Mouse (Mus musculus): ENCODE results near the gene Eif4enif1.

Gene Eif4enif1

DNA sequence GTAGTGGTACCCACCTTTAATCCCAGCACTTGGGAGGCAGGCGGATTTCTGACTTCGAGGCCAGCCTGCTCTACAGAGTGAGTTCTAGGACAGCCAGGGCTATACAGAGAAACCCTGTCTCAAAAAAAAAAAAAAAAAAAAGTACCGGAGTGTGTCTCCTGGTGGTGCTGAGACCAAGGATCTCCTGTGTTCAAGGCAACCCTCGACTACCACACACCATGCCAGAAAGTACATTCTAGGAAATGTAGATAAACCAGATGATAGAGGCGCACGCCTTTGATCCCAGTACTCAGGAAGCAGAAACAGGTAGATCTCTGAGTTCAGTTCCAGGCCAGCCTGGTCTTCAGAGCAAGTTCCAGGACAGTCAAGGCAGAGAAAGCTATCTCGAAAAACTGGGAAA lies 64.9 kb downstream of the Eif4enif1 start:
- WGBS = 43% methylated on average over 7 of the region's 7 CpGs

DNA sequence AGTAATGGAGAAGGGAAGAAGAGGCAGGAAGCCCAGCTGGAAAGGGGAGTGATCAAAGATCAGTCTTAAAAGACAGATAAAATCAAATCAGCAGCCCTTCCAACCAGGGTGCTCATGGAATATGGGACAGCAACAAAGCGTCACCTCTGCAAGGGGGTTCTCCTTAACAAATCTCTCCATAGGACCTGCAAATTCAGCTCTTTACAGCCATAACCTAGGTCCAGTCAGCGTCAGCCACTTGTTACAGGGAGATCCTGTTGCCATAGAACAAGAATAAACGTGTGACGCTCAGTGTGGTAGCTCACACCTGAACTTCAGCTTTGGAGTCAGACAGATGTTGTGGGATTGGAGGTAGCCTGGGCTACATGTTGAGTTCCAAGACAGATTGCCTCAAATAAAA lies 67.0 kb downstream of the Eif4enif1 start:
- WGBS = 43% methylated on average over 4 of the region's 4 CpGs

DNA sequence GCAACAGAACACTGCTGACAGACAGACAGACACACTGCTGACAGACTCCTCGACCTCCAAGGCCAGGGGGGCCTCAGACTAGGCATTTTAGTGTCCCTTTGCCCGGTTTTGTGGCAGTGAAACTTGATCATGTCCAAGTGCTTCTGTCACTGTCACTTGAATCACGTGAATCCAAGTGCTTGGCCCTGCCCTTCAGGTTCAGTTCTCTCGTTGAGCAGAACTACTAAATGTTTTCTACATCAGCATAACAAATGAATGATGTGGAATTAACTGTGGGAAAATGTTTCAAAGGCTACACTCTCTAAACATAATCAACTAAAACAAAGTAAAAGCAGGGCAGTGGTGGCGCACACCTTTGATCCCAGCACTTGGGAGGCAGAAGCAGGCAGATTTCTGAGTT lies 76.2 kb downstream of the Eif4enif1 start:
- WGBS = 78% methylated on average over 5 of the region's 5 CpGs

DNA sequence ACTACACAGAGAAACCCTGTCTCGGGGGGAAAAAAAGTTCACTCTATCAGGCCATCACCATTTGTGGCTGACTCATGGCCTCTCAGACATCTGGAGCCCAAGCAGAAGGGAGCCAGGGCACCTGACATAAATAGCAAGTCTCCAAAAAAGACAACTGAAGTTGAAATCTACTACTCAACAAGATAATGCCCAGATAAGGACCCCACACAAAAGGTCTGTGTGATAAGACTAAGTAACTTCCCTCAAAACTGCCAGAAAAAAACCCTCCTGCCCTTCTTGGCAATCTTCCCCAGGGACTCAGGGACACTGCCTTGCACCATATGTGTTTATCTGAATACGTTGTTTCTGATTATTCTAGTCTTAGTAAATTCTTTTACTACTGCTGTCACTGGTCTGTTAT lies 77.5 kb downstream of the Eif4enif1 start:
- WGBS = 83% methylated on average over 2 of the region's 2 CpGs

DNA sequence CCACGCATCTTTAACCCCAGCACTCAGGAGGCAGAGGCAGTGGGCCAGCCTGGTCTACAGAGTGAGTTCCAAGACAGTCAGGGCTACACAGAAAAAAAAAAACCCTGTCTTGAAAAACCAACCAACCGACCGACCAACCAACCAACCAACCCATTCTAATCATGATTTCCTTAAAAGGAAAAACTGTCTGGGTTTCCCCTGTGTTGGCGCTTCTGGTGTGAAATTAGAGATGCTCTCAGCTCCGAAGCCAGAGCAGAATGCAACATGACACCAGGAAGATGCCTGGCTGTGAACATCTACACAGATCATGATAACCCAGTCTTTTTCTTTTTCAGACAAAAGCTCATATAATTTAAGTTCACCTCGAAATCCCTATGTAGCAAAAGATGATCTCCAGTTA lies 80.7 kb downstream of the Eif4enif1 start:
- WGBS = 88% methylated on average over 6 of the region's 6 CpGs

DNA sequence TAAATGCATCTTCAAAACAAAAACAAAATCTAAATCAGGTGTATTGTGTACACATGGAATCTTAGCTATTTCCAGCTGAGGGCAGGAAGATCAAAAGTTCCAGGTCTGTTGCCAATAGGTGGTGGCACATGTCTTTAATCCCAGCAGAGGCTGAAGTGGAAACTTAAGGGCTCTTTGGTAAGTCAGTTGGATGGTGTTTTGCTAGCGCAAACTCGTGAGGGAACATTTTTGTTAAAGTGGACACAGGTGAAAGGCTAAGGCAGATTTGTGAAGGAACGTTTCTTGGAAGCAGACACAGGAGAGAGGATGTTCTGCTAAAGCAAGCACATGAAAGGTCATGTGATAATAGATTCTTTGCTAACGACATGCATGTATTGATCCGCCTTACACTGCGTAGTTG lies 81.5 kb downstream of the Eif4enif1 start:
- WGBS = 93% methylated on average over 6 of the region's 6 CpGs

DNA sequence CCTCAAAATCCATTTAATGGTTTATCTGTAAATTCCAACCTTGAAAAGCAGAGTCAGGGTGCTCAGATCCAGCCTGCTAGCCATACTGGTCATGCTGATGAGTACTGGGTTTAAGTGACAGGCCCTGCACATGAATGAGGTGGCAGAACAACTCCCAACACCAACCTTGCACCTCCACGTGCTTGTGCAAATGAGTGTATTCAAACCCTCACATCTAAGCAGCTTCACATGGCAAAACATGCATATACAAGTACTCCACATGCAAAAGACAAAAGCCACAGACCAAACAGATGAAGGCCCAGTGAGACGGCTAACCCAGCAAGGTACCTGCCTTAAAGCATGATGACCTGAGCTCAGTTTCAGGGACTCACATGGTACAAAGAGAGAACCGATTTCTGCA lies 83.7 kb downstream of the Eif4enif1 start:
- WGBS = 92% methylated on average over 3 of the region's 3 CpGs

DNA sequence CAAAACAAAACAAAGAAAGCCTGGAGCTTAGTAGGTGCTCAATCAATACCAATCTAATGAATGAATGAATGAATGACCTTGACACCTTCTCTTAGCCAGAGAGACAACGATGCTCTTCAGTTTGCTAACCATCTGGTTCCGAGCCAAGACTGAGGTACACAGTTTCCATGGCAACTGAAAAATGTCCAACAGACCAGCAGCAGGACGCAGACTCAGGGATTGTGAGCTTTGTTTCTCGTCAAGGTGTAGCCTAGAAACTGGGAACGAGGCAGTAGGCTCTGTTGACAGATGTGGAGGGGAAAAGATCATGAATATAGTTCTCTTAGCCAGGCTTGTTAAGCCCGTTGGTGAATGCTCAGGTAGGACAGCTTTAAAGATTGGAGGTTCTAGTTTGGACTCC lies 84.9 kb downstream of the Eif4enif1 start:
- 33% methylated on average over 6 of the region's 6 CpGs for whole genome bisulfite sequencing

DNA sequence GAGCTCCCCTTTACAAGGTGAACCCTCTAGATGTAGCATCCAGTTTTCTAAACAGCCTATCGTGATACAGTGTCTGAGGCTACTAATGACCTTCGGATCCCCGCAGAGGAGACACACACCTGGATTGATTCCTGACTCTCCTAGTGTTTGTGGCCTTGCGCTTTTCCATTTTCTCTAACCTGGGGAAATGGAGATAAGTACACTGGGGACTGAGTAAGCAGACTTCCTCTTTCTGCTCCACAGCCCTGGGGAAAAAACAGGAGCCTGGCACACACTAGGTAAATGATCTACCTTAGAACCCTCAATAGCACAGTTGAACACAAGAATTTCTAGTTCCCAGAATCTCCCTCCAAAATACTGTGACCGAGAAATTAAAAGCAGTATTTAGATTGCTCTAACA lies 85.7 kb downstream of the Eif4enif1 start:
- 78% methylated on average over 5 of the region's 5 CpGs for WGBS

DNA sequence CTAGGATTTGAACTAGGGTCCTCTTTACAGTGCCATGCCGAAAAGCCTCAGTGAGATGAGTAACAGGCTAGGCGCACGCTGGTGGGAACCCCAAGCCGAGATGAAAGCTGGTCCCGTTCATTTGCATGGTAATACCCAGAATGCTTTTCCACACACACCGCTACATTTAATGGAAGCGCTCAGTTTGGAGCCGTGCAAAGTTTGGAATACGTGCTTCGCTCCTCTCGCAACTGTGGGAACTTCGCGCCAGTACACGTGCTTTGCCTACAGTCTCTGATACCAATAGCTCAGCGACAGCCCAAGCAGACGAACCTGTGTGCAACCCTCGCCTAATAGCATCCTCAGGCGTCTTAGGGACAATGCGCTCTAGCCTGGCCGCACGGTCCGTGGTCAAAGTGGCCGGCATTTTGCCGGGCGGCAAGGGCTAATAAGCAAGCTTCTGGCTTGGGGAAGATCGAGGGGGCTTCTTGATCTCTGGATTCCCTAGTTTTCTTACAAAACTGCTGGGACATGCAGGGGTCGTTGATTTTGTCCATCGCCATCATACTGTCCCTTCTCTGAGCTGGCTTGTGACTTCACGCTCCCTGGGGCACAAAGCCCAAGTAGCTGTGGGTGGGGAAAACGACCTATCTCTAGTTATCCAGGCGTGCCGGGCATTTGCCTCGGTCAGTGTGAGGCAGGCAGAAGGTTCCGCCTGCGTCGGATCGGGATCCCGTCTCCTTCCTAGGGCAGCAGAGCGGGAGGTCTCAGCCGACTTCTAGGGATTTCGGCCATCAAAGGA lies 86.5 kb downstream of the Eif4enif1 start, which contains the start of gene Patz1:
TSS of gene Patz1 (plus strand) at position 354 of the 781 bp plus-strand sequence.
- under 1% methylated on average over 41 of the region's 41 CpGs for WGBS

DNA sequence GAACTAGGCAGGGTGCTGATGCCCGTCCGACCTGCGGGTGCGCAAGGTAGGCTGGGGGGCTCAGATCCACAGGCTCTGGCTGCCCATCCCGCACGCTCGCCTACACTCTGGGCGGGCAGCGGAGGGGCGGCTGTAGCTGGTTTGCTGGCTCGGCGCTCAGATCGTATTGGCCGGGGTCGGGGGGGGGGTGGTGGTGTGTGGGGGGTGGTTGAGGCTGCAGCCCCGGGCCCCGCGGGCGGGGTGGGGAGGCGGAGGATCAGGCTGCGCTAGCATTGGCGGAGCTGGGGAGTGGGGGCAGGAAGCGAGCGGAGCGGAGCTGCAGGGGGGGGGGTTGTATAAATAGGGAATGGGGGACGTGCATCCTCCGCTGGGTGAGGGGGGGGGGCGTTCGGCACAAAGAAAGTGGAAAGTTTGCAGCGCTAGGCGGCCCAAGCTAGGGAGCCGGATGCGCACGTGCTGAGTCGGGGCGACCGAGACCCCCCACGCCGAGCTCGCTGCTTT lies 87.2 kb downstream of the Eif4enif1 start:
- under 1% methylated on average over 34 of the region's 40 CpGs for WGBS

DNA sequence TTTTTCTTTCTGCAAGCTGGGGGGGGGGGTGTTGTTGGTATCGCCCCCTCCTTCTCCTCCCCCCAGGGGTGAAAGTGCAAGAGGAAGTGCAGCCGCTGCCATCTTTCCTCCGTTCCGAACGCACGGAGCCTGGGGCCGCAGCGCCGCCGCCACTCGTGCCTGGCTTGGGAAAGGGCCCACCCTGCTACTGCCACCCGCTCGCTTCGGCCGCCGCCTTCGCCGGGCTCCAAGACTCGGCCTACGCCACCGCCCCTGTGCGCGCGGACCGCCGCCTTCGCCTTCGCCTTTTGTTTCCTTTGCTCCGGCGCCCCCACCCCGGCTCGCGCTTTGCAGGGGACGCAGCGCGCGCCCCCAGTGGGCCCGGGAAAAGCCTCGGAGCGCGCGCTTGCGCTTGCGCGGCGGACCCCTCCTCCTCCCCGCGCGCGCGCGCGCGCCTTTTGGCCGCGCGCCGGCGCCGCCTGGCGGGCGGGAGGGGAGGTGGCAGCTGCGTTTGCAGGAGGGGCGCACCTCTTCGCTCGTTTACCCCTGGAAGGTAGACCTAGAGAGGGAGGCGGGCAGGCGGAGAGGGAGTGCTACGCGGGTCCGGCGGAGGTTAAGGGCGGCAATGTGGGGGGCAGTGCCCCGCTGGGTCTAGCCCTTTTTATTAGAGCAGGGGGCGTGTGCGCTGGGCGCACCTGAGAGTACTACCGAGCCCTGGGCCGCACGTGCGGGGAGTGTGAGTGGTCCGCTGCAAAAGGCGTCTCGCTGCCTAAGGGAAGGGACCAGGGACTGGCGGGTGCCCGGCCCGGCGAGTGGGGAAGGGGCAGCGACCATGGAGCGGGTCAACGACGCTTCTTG lies 87.8 kb downstream of the Eif4enif1 start:
- under 1% methylated on average over 89 of the region's 92 CpGs for WGBS

DNA sequence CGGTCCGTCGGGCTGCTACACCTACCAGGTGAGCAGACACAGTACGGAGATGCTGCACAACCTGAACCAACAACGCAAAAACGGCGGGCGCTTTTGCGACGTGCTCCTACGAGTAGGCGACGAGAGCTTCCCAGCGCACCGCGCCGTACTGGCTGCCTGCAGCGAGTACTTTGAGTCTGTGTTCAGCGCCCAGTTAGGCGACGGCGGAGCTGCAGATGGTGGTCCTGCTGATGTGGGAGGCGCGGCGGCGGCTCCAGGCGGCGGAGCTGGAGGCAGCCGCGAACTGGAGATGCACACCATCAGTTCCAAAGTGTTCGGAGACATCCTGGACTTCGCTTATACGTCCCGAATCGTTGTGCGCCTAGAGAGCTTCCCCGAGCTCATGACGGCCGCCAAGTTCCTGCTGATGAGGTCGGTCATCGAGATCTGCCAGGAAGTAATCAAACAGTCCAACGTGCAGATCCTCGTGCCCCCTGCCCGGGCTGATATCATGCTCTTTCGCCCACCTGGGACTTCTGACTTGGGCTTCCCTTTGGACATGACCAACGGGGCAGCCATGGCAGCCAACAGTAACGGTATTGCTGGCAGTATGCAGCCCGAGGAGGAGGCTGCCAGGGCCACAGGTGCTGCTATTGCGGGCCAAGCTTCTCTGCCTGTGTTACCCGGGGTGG lies 88.6 kb downstream of the Eif4enif1 start:
- WGBS = under 1% methylated on average over 50 of the region's 50 CpGs

DNA sequence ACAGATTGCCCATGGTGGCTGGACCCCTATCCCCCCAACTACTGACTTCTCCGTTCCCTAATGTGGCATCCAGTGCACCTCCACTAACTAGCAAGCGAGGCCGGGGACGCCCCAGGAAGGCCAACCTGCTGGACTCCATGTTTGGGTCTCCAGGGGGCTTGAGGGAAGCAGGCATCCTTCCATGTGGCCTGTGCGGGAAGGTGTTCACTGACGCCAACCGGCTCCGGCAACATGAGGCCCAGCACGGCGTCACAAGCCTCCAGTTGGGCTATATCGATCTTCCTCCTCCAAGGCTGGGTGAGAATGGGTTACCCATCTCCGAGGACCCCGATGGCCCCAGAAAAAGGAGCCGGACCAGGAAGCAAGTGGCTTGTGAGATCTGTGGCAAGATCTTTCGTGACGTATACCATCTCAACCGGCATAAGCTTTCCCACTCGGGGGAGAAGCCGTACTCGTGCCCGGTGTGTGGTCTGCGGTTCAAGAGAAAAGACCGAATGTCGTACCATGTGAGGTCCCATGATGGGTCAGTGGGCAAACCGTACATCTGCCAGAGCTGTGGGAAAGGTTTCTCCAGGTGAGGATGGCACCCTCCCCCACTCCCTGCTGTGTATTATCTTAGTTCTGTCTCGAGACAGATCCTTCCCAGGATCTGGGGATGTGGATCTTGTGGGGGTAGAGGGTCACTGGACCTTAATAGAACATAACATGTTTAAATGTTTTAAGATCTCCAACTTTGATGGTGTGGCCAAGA lies 89.3 kb downstream of the Eif4enif1 start:
- WGBS = 8% methylated on average over 26 of the region's 26 CpGs

DNA sequence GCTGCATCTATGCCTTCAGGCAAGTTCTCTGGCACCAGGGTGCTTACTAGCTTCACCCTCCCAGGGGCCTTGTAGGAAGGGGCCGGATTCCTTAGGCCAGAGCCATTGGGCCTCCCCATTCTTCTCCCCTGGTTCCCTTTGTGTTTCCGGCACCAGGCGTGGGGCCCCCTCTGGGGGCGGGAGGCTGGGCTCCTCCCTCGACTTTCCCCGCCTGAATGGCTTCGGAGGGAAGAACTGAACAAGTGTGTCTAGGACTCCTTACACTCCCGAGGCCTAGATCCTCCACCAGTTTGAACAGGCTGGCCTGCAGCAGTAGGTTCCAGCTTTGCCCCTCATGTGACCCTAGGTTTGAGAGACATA lies 89.8 kb downstream of the Eif4enif1 start:
- 3% methylated on average over 8 of the region's 8 CpGs for WGBS

DNA sequence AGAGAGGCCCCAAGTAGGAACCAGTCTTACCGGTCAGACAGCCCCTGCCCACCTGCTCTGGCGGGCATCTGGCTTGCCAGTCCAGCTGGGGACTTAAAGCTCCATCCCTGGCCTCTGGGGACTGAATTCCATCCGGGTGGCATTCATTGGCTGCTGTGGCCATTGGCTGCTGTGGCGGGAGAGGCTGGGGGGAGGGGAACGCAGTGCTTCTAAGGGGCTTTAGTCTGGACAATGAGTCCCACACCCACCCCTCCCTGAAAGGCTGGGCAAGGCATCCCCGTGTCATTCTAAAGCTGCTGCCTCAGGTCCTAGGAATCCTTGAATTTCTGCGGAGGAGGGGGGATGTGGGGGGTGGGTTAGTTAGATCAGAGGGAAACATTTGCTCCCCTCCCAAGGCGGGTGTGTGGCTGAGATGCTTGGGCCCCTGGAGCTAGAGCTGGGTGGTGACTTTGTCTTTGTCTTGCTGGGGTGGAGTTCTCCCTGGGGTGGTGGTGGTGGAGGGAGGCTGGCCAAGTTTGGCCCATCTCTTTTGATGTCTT lies 90.6 kb downstream of the Eif4enif1 start:
- 11% methylated on average over 8 of the region's 8 CpGs for WGBS

DNA sequence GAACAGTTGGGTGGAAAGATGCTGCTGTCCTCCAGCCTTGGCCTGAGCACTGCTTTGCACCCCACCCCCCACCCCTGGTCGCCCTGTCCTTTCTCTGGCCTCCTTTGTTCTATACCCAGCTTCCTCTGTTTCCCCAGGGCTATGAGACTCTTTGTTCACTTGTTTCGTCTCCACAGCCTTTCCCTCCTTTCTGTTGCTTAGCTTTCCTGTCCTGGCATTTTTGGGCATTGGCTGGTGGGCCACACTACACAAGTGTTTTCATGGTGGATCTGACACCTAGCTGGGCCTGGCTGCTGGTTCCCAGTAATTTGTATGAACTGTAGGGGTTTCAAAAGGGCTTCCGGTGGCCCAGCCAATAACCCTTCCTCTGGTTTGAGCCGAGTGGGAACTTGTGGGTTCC lies 91.2 kb downstream of the Eif4enif1 start:
- 47% methylated on average over 4 of the region's 4 CpGs for WGBS
